Mouse (Mus musculus): ENCODE measurements around the gene Lypd5. TPM values are rescaled to one million over a fixed set of nuclear protein-coding genes. Genes with fewer than 3 reads are reported as not detected.

Lypd5 gene
- total and polyA plus RNA-seq, 2 experiments, result not detected

- TF ChIP-seq POLR2A (IDR thresholded peaks at IDR 0.05; ENCODE audit: extremely low read depth, insufficient read depth, low read length) (no peak), CTCF (IDR thresholded peaks at IDR 0.05; ENCODE audit: low read depth, low read length) (0 out of 2 replicates have a peak, but pooled peaks have one; percentile 14)
Observed at GRCm38 (mm10) chr7:24346444-24346843, 2.6 kb upstream of the Lypd5 start.

GRCm38 (mm10) chr7:24355646-24356045 lies 6.7 kb downstream of the Lypd5 start:
- Histone ChIP-seq H3K4me3 (ENCODE audit: insufficient read depth, low read depth, low read length) (no peak overlapping the region), H3K9ac (ENCODE audit: low read depth, low read length) (no peak overlapping the region), H3K27me3 (ENCODE audit: control insufficient read depth, insufficient read depth, low read length) (no peaks in the 10 kb centered on the region), H3K36me3 (ENCODE audit: control insufficient read depth, insufficient read depth, low read length) (no peaks in the 10 kb centered on the region), H3K4me1 (ENCODE audit: control insufficient read depth, insufficient read depth, low read length) (no peaks in the 10 kb centered on the region), H3K79me2 (ENCODE audit: control insufficient read depth, insufficient read depth, low read length) (no peaks in the 10 kb centered on the region), H3K27ac (replicated peaks; ENCODE audit: insufficient read depth, low read depth, low read length) (no peak overlapping the region)
- DNase-seq (ENCODE audit: extremely low read depth, low read depth, low spot score), result no peak
- 81% methylated on average over 6 of the region's 6 CpGs for WGBS
- TF ChIP-seq POLR2A (IDR thresholded peaks at IDR 0.05; ENCODE audit: extremely low read depth, insufficient read depth, low read length), result no peak
- TF ChIP-seq CTCF (IDR thresholded peaks at IDR 0.05; ENCODE audit: low read depth, low read length), result no peak

More at GRCm38 (mm10) chr7:24346444-24346843, 2.6 kb upstream of the Lypd5 start:
- Histone ChIP-seq H3K4me1 (ENCODE audit: control insufficient read depth, insufficient read depth, low read length) (no peaks in the 10 kb centered on the region), H3K9ac (ENCODE audit: low read depth, low read length) (no peak overlapping the region), H3K4me3 (ENCODE audit: insufficient read depth, low read depth, low read length) (no peak overlapping the region), H3K79me2 (ENCODE audit: control insufficient read depth, insufficient read depth, low read length) (no peaks in the 10 kb centered on the region), H3K27me3 (ENCODE audit: control insufficient read depth, insufficient read depth, low read length) (no peaks in the 10 kb centered on the region), H3K27ac (replicated peaks; ENCODE audit: insufficient read depth, low read depth, low read length) (no peak overlapping the region), H3K36me3 (ENCODE audit: control insufficient read depth, insufficient read depth, low read length) (no peaks in the 10 kb centered on the region)
- DNase-seq (ENCODE audit: extremely low read depth, low read depth, low spot score), result no peak
- 66% methylated on average over 5 of the region's 5 CpGs for WGBS

- TF ChIP-seq POLR2A (IDR thresholded peaks at IDR 0.05; ENCODE audit: extremely low read depth, insufficient read depth, low read length), result no peak
- no peak for TF ChIP-seq CTCF (IDR thresholded peaks at IDR 0.05; ENCODE audit: low read depth, low read length)
Observed at GRCm38 (mm10) chr7:24356081-24356480, 7.1 kb downstream of the Lypd5 start.

GRCm38 (mm10) chr7:24357899-24358298 lies 8.9 kb downstream of the Lypd5 start:
- Histone ChIP-seq H3K9ac (ENCODE audit: low read depth, low read length) (no peak overlapping the region), H3K27ac (replicated peaks; ENCODE audit: insufficient read depth, low read depth, low read length) (no peak overlapping the region), H3K79me2 (ENCODE audit: control insufficient read depth, insufficient read depth, low read length) (no peaks in the 10 kb centered on the region), H3K36me3 (ENCODE audit: control insufficient read depth, insufficient read depth, low read length) (no peaks in the 10 kb centered on the region), H3K4me1 (ENCODE audit: control insufficient read depth, insufficient read depth, low read length) (no peaks in the 10 kb centered on the region), H3K4me3 (ENCODE audit: insufficient read depth, low read depth, low read length) (no peak overlapping the region), H3K27me3 (ENCODE audit: control insufficient read depth, insufficient read depth, low read length) (peaks cover 2% of the 10 kb centered on the region; the same call in 1 of the 2 replicates)
- 45% methylated on average over 4 of the region's 4 CpGs for WGBS
- DNase-seq (ENCODE audit: extremely low read depth, low read depth, low spot score), result no peak
- TF ChIP-seq POLR2A (IDR thresholded peaks at IDR 0.05; ENCODE audit: extremely low read depth, insufficient read depth, low read length) (no peak), CTCF (IDR thresholded peaks at IDR 0.05; ENCODE audit: low read depth, low read length) (peak; percentile 47)

More at GRCm38 (mm10) chr7:24356081-24356480, 7.1 kb downstream of the Lypd5 start:
- Histone ChIP-seq H3K79me2 (ENCODE audit: control insufficient read depth, insufficient read depth, low read length) (no peaks in the 10 kb centered on the region), H3K4me1 (ENCODE audit: control insufficient read depth, insufficient read depth, low read length) (no peaks in the 10 kb centered on the region), H3K27me3 (ENCODE audit: control insufficient read depth, insufficient read depth, low read length) (peaks cover 2% of the 10 kb centered on the region; the same call in 1 of the 2 replicates), H3K4me3 (ENCODE audit: insufficient read depth, low read depth, low read length) (no peak overlapping the region), H3K27ac (replicated peaks; ENCODE audit: insufficient read depth, low read depth, low read length) (no peak overlapping the region), H3K36me3 (ENCODE audit: control insufficient read depth, insufficient read depth, low read length) (no peaks in the 10 kb centered on the region), H3K9ac (ENCODE audit: low read depth, low read length) (no peak overlapping the region)
- 73% methylated on average over 10 of the region's 10 CpGs for WGBS
- no peak for DNase-seq (ENCODE audit: extremely low read depth, low read depth, low spot score)

- 25% methylated on average over 9 of the region's 9 CpGs for WGBS
- Histone ChIP-seq H3K9ac (ENCODE audit: low read depth, low read length) (no peak overlapping the region), H3K27ac (replicated peaks; ENCODE audit: insufficient read depth, low read depth, low read length) (no peak overlapping the region), H3K4me1 (ENCODE audit: control insufficient read depth, insufficient read depth, low read length) (no peaks in the 10 kb centered on the region), H3K27me3 (ENCODE audit: control insufficient read depth, insufficient read depth, low read length) (peaks cover 2% of the 10 kb centered on the region; the same call in 1 of the 2 replicates), H3K79me2 (ENCODE audit: control insufficient read depth, insufficient read depth, low read length) (no peaks in the 10 kb centered on the region), H3K36me3 (ENCODE audit: control insufficient read depth, insufficient read depth, low read length) (no peaks in the 10 kb centered on the region), H3K4me3 (ENCODE audit: insufficient read depth, low read depth, low read length) (no peak overlapping the region)
- no peak for DNase-seq (ENCODE audit: extremely low read depth, low read depth, low spot score)
- TF ChIP-seq CTCF (IDR thresholded peaks at IDR 0.05; ENCODE audit: low read depth, low read length), result no peak
- no peak for TF ChIP-seq POLR2A (IDR thresholded peaks at IDR 0.05; ENCODE audit: extremely low read depth, insufficient read depth, low read length)
Observed at GRCm38 (mm10) chr7:24359269-24359668, 10.3 kb downstream of the Lypd5 start.

- WGBS, result 63% methylated on average over 4 of the region's 4 CpGs
- TF ChIP-seq CTCF (IDR thresholded peaks at IDR 0.05; ENCODE audit: low read depth, low read length) (no peak; the same call in 1 of the 2 replicates), POLR2A (IDR thresholded peaks at IDR 0.05; ENCODE audit: extremely low read depth, insufficient read depth, low read length) (no peak)
- Histone ChIP-seq H3K4me1 (ENCODE audit: control insufficient read depth, insufficient read depth, low read length) (no peaks in the 10 kb centered on the region), H3K36me3 (ENCODE audit: control insufficient read depth, insufficient read depth, low read length) (no peaks in the 10 kb centered on the region), H3K27me3 (ENCODE audit: control insufficient read depth, insufficient read depth, low read length) (peaks cover 2% of the 10 kb centered on the region; the same call in 1 of the 2 replicates), H3K4me3 (ENCODE audit: insufficient read depth, low read depth, low read length) (no peak overlapping the region), H3K27ac (replicated peaks; ENCODE audit: insufficient read depth, low read depth, low read length) (no peak overlapping the region), H3K79me2 (ENCODE audit: control insufficient read depth, insufficient read depth, low read length) (no peaks in the 10 kb centered on the region), H3K9ac (ENCODE audit: low read depth, low read length) (no peak overlapping the region)
- no peak for DNase-seq (ENCODE audit: extremely low read depth, low read depth, low spot score)
Observed at GRCm38 (mm10) chr7:24361001-24361400, 12.0 kb downstream of the Lypd5 start.
